Mouse (Mus musculus): ENCODE measurements around the gene Mfap2. TPM values are rescaled to one million over a fixed set of nuclear protein-coding genes. Genes with fewer than 3 reads are reported as not detected.

Gene Mfap2
- polyA plus RNA-seq, 1 experiment = 0.08 TPM

- Histone ChIP-seq H3K4me1 (ENCODE audit: control insufficient read depth) (no peaks in the 10 kb centered on the region; the same call in none of the 2 replicates), H3K9me3 (ENCODE audit: control insufficient read depth, low read length) (no peaks in the 10 kb centered on the region), H3K4me3 (replicated peaks) (no peak overlapping the region), H3K27me3 (ENCODE audit: control insufficient read depth) (peaks cover 9% of the 10 kb centered on the region), H3K36me3 (ENCODE audit: control insufficient read depth) (no peaks in the 10 kb centered on the region; the same call in 1 of the 2 replicates)
- TF ChIP-seq GATA1 (IDR thresholded peaks at IDR 0.05; ENCODE audit: low read length) = no peak
- TF ChIP-seq TAL1 (IDR thresholded peaks at IDR 0.05; ENCODE audit: low read length) = no peak
Measured at GRCm38 (mm10) chr4:141016311-141016710, 6.1 kb downstream of the Mfap2 start.

- no peak overlapping the region for H3K4me3 ChIP-seq (replicated peaks)
- no peaks in the 10 kb centered on the region for H3K27me3 ChIP-seq (ENCODE audit: control insufficient read depth)
- H3K36me3 ChIP-seq (ENCODE audit: control insufficient read depth) = no peaks in the 10 kb centered on the region; the same call in 1 of the 2 replicates
- H3K9me3 ChIP-seq (ENCODE audit: control insufficient read depth, low read length) = no peaks in the 10 kb centered on the region
- H3K4me1 ChIP-seq (ENCODE audit: control insufficient read depth) = no peaks in the 10 kb centered on the region; the same call in 1 of the 2 replicates
- TF ChIP-seq GATA1 (IDR thresholded peaks at IDR 0.05; ENCODE audit: low read length) (no peak), TAL1 (IDR thresholded peaks at IDR 0.05; ENCODE audit: low read length) (no peak)
Measured at GRCm38 (mm10) chr4:141017657-141018436, 7.6 kb downstream of the Mfap2 start.

- H3K4me3 ChIP-seq (replicated peaks) = no peak overlapping the region
- TF ChIP-seq TAL1 (IDR thresholded peaks at IDR 0.05; ENCODE audit: low read length) (no peak), GATA1 (IDR thresholded peaks at IDR 0.05; ENCODE audit: low read length) (no peak)
Measured at GRCm38 (mm10) chr4:141020220-141020619, 10.0 kb downstream of the Mfap2 start.

GRCm38 (mm10) chr4:141020811-141021613 is 10.8 kb downstream of the Mfap2 start:
- no peaks in the 10 kb centered on the region for H3K9me3 ChIP-seq (ENCODE audit: control insufficient read depth, low read length)
- H3K4me3 ChIP-seq (replicated peaks) = no peak overlapping the region
- TF ChIP-seq TAL1 (IDR thresholded peaks at IDR 0.05; ENCODE audit: low read length) (no peak), GATA1 (IDR thresholded peaks at IDR 0.05; ENCODE audit: low read length) (no peak)
- H3K27me3 ChIP-seq (ENCODE audit: control insufficient read depth) = no peaks in the 10 kb centered on the region
- peaks cover 7% of the 10 kb centered on the region for H3K4me1 ChIP-seq (ENCODE audit: control insufficient read depth)
- H3K36me3 ChIP-seq (ENCODE audit: control insufficient read depth) = no peaks in the 10 kb centered on the region; the same call in 1 of the 2 replicates

More at GRCm38 (mm10) chr4:141020220-141020619, 10.0 kb downstream of the Mfap2 start:
- H3K9me3 ChIP-seq (ENCODE audit: control insufficient read depth, low read length) = no peaks in the 10 kb centered on the region
- H3K36me3 ChIP-seq (ENCODE audit: control insufficient read depth) = no peaks in the 10 kb centered on the region; the same call in 1 of the 2 replicates
- peaks cover 7% of the 10 kb centered on the region for H3K4me1 ChIP-seq (ENCODE audit: control insufficient read depth)
- H3K27me3 ChIP-seq (ENCODE audit: control insufficient read depth) = no peaks in the 10 kb centered on the region

GRCm38 (mm10) chr4:141021614-141021929 is 11.4 kb downstream of the Mfap2 start:
- H3K4me3 ChIP-seq (replicated peaks) = no peak overlapping the region
- H3K27me3 ChIP-seq (ENCODE audit: control insufficient read depth) = no peaks in the 10 kb centered on the region
- no peaks in the 10 kb centered on the region for H3K9me3 ChIP-seq (ENCODE audit: control insufficient read depth, low read length)
- peaks cover 7% of the 10 kb centered on the region for H3K4me1 ChIP-seq (ENCODE audit: control insufficient read depth)
- no peak for TF ChIP-seq TAL1 (IDR thresholded peaks at IDR 0.05; ENCODE audit: low read length)
- no peak for TF ChIP-seq GATA1 (IDR thresholded peaks at IDR 0.05; ENCODE audit: low read length)
- H3K36me3 ChIP-seq (ENCODE audit: control insufficient read depth) = no peaks in the 10 kb centered on the region; the same call in 1 of the 2 replicates

GRCm38 (mm10) chr4:141024052-141024451 is 13.8 kb downstream of the Mfap2 start:
- Histone ChIP-seq H3K4me3 (replicated peaks) (no peak overlapping the region), H3K4me1 (ENCODE audit: control insufficient read depth) (peaks cover 7% of the 10 kb centered on the region), H3K36me3 (ENCODE audit: control insufficient read depth) (no peaks in the 10 kb centered on the region), H3K27me3 (ENCODE audit: control insufficient read depth) (no peaks in the 10 kb centered on the region), H3K9me3 (ENCODE audit: control insufficient read depth, low read length) (no peaks in the 10 kb centered on the region)
- TF ChIP-seq GATA1 (IDR thresholded peaks at IDR 0.05; ENCODE audit: low read length) (no peak), TAL1 (IDR thresholded peaks at IDR 0.05; ENCODE audit: low read length) (no peak)

- H3K9me3 ChIP-seq (ENCODE audit: control insufficient read depth, low read length) = no peaks in the 10 kb centered on the region
- H3K36me3 ChIP-seq (ENCODE audit: control insufficient read depth) = no peaks in the 10 kb centered on the region; the same call in 1 of the 2 replicates
- H3K4me1 ChIP-seq (ENCODE audit: control insufficient read depth) = peaks cover 7% of the 10 kb centered on the region
- TF ChIP-seq GATA1 (IDR thresholded peaks at IDR 0.05; ENCODE audit: low read length) (no peak), TAL1 (IDR thresholded peaks at IDR 0.05; ENCODE audit: low read length) (no peak)
- no peaks in the 10 kb centered on the region for H3K27me3 ChIP-seq (ENCODE audit: control insufficient read depth)
- H3K4me3 ChIP-seq (replicated peaks) = peak overlapping the region; percentile 17
Measured at GRCm38 (mm10) chr4:141024992-141025391, 14.8 kb downstream of the Mfap2 start.

GRCm38 (mm10) chr4:141030541-141031206 is 20.5 kb downstream of the Mfap2 start:
- Histone ChIP-seq H3K27me3 (ENCODE audit: control insufficient read depth) (no peaks in the 10 kb centered on the region), H3K36me3 (ENCODE audit: control insufficient read depth) (no peaks in the 10 kb centered on the region; the same call in 1 of the 2 replicates), H3K4me3 (replicated peaks) (no peak overlapping the region), H3K4me1 (ENCODE audit: control insufficient read depth) (peaks cover 5% of the 10 kb centered on the region), H3K9me3 (ENCODE audit: control insufficient read depth, low read length) (no peaks in the 10 kb centered on the region)
- TF ChIP-seq GATA1 (IDR thresholded peaks at IDR 0.05; ENCODE audit: low read length) (no peak), TAL1 (IDR thresholded peaks at IDR 0.05; ENCODE audit: low read length) (no peak)

All from erythroblast, embryonic 14.5 days (primary cell).